Mouse (Mus musculus) embryonic fibroblast, embryonic 13.5 days (primary cell): ENCODE measurements around the gene Myh7. TPM values are rescaled to one million over a fixed set of nuclear protein-coding genes. Genes with fewer than 3 reads are reported as not detected.
"Not testable (repeated sequence)": the region's sequence is repeated elsewhere in the genome, so short reads cannot be mapped to it uniquely, and the experiment has no call there.

ENCODE experiments used
- H3K27ac ChIP-seq: 2 replicates; pipeline ENCODE4 v1.5.1; 2012; ENCODE audit warnings: low read length, control low read depth, inconsistent platforms; ENCODE audit not compliant: insufficient read depth
- H3K4me1 ChIP-seq: 2 replicates; pipeline ENCODE4 v1.6.1; 2011; ENCODE audit warnings: low read length; ENCODE audit not compliant: control insufficient read depth, insufficient read depth
- H3K4me3 ChIP-seq: 2 replicates; pipeline ENCODE4 v1.5.1; 2011; ENCODE audit warnings: mild to moderate bottlenecking, control low read depth, low read length; ENCODE audit not compliant: insufficient read depth
- CTCF ChIP-seq: IDR thresholded peaks from 2 replicates; pipeline ENCODE4 v1.5.1; 2011; ENCODE audit warnings: mild to moderate bottlenecking, control low read depth, low read length, moderate library complexity, borderline replicate concordance; ENCODE audit not compliant: insufficient read depth
- POLR2A ChIP-seq: IDR thresholded peaks from 2 replicates; pipeline ENCODE4 v1.6.1; 2011; ENCODE audit warnings: low read depth, mild to moderate bottlenecking, control low read depth, low read length, moderate library complexity
- polyA plus RNA-seq: library from polyadenylated mRNA; stranded (reverse); fragments of >200 nt; gene quantifications from 2 replicates; pipeline ENCODE4 v1.2.4, GENCODE M21; 2011; ENCODE audit warnings: low read depth; ENCODE audit not compliant: missing spikeins, insufficient read length

Myh7 gene
- polyA plus RNA-seq, 1 experiment = not detected

DNA sequence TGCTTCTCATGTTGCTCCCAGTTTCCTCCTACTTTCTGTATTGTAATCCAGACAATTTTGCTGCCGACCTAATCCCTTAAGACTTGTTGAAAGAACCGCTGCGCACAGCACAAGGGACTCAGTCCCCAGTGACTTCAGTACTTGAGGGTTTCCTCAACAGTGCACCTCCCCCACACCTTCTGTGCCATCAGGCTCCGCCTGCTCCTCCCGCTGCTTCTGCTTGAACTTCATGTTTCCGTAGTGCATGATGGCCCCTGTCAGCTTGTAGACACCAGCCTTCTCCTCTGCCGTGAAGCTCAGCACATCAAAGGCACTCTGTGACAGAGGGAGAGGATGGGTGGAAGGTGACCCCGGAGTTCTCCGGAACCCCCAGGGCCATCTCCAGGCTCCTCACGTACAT lies 33.7 kb downstream of the Myh7 start:
- Histone ChIP-seq H3K4me3 (no peak overlapping the region), H3K4me1 (no peaks in the 10 kb centered on the region), H3K27ac (no peak overlapping the region)
- no peak for TF ChIP-seq CTCF
- TF ChIP-seq POLR2A = no peak

GRCm38 (mm10) chr14:54959853-54960613 lies 34.4 kb downstream of the Myh7 start:
- H3K4me1 ChIP-seq, H3K27ac ChIP-seq: not testable (repeated sequence)

DNA sequence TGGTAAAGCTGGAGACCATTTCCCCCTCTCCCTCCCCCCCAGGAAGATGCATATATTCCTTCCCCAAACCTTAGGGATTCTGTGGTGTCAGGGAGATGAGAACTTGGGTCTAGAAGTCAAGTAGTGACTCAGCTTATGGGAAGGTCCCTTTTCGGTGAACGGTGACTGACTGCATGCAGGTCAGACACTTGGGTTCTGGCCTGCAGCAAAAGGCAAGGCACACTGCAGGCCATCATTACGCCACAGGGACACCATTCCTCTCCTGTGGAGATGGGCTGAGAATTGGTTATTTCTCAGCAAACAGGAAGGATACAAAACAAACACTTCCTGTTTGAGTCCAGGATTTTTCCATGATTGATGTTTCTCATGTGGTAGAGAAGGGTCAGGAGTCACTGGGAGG lies 35.2 kb downstream of the Myh7 start:
- Histone ChIP-seq H3K4me3 (no peak overlapping the region), H3K4me1 (no peaks in the 10 kb centered on the region), H3K27ac (no peak overlapping the region)
- TF ChIP-seq CTCF (no peak), POLR2A (no peak)

More at GRCm38 (mm10) chr14:54959853-54960613, 34.4 kb downstream of the Myh7 start:
- H3K4me3 ChIP-seq = not testable (repeated sequence)

- H3K27ac ChIP-seq = no peak overlapping the region
- no peak overlapping the region for H3K4me3 ChIP-seq
- no peaks in the 10 kb centered on the region for H3K4me1 ChIP-seq
- no peak for TF ChIP-seq POLR2A
- TF ChIP-seq CTCF = no peak
Measured at GRCm38 (mm10) chr14:54958503-54958902, 35.9 kb downstream of the Myh7 start.

GRCm38 (mm10) chr14:54956533-54956932 lies 37.9 kb downstream of the Myh7 start:
- TF ChIP-seq POLR2A (no peak), CTCF (no peak)
- Histone ChIP-seq H3K27ac (no peak overlapping the region), H3K4me1 (no peaks in the 10 kb centered on the region), H3K4me3 (no peak overlapping the region)

DNA sequence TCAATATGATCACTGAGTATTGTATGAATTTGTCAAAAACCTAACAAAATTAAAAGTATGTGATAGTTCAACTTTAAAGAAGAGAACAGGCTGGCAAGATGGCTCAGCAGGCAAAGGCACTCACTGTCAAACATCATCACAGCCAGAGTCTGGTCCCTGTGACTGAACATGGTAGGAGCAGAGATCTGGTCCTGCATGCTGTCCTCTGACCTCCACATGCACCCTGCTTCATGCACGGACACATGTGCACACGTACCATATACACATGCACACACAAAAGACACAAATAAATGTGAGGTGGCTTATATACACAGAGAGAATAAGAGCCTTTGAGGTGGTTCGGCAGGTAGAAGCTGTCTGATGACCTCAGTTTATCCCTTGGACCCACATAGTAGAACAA lies 38.9 kb downstream of the Myh7 start:
- TF ChIP-seq CTCF = no peak
- no peak for TF ChIP-seq POLR2A
- H3K27ac ChIP-seq = no peak overlapping the region
- H3K4me1 ChIP-seq = no peaks in the 10 kb centered on the region
- no peak overlapping the region for H3K4me3 ChIP-seq

- TF ChIP-seq CTCF (no peak), POLR2A (no peak)
- Histone ChIP-seq H3K4me1 (no peaks in the 10 kb centered on the region), H3K27ac (no peak overlapping the region), H3K4me3 (no peak overlapping the region)
Measured at GRCm38 (mm10) chr14:54954474-54954873, 40.0 kb downstream of the Myh7 start.

GRCm38 (mm10) chr14:54953664-54954206 lies 40.7 kb downstream of the Myh7 start:
- no peak for TF ChIP-seq POLR2A
- TF ChIP-seq CTCF = no peak
- H3K4me1 ChIP-seq = no peaks in the 10 kb centered on the region
- no peak overlapping the region for H3K4me3 ChIP-seq
- no peak overlapping the region for H3K27ac ChIP-seq

DNA sequence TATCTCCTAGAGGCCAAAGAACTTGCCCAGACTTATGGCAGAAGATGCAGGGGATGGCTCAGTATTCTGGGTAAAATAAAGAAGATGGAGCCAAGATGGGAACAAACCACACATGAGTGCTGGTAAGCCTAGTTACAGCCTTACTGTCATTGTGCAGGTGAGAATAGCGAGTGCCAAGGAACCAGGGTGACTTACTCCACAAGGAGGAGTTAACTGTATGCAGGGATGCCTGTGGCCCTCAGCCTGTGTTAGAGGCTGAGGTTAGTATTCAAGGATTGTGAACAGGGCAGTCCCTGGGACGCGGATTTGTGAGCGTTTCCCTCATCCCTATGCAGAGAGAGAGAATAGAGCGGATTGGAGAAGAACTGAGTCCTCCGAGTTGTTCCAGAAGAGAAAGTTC lies 42.8 kb downstream of the Myh7 start:
- Histone ChIP-seq H3K4me1 (no peaks in the 10 kb centered on the region), H3K27ac (no peak overlapping the region), H3K4me3 (no peak overlapping the region)
- no peak for TF ChIP-seq POLR2A
- no peak for TF ChIP-seq CTCF

GRCm38 (mm10) chr14:54950493-54950892 lies 43.9 kb downstream of the Myh7 start:
- TF ChIP-seq CTCF = no peak
- TF ChIP-seq POLR2A = no peak
- no peak overlapping the region for H3K4me3 ChIP-seq

More at GRCm38 (mm10) chr14:54950493-54950892, 43.9 kb downstream of the Myh7 start:
- Histone ChIP-seq H3K27ac (no peak overlapping the region), H3K4me1 (peaks cover 9% of the 10 kb centered on the region)
